Mouse (Mus musculus) brain, embryonic 14.5 days (tissue): ENCODE measurements around the gene C330021F23Rik.
"Not testable (repeated sequence)": the region's sequence is repeated elsewhere in the genome, so short reads cannot be mapped to it uniquely, and the experiment has no call there.

Experiments used
- CTCF ChIP-seq: fragments of 200-500 bp; IDR thresholded peaks from 2 replicates; pipeline ENCODE4 v1.5.1; 2012; ENCODE audit warnings: inconsistent platforms, mild to moderate bottlenecking, moderate library complexity, borderline replicate concordance; ENCODE audit not compliant: insufficient read depth, insufficient read length; ENCODE audit errors: extremely low read depth
- POLR2A ChIP-seq: fragments of 200-500 bp; IDR thresholded peaks from 2 replicates; pipeline ENCODE4 v1.6.1; 2012; ENCODE audit warnings: mild to moderate bottlenecking, inconsistent platforms, borderline replicate concordance; ENCODE audit not compliant: poor library complexity, insufficient read depth, insufficient read length, severe bottlenecking; ENCODE audit errors: extremely low read depth

- TF ChIP-seq CTCF, POLR2A: not testable (repeated sequence)
These were observed 14.2 kb downstream of the C330021F23Rik start for GRCm38 (mm10) chr8:3581961-3582360.
